Mouse (Mus musculus): ENCODE results near the gene Kcnk2. TPM values are rescaled to one million over a fixed set of nuclear protein-coding genes. Genes with fewer than 3 reads are reported as not detected.

The Kcnk2 gene
- not detected in 2 replicates for polyA plus RNA-seq (2012; ENCODE audit: insufficient read depth, insufficient read length, low replicate concordance, missing spikeins)

- no peaks in the 10 kb centered on the region for H3K4me1 ChIP-seq (ENCODE audit: control insufficient read depth, insufficient read depth, low read length)
- 57% methylated on average over 14 of the region's 14 CpGs for WGBS
- no peak within 1 kb of the TSS for H3K4me3 ChIP-seq (ENCODE audit: insufficient read depth, low read depth, low read length)
- no peak within 1 kb of the TSS for H3K27ac ChIP-seq (ENCODE audit: insufficient read depth, low read depth, low read length)
- TF ChIP-seq POLR2A (IDR thresholded peaks at IDR 0.05; ENCODE audit: insufficient read depth, low read depth, low read length) (no peak), CTCF (IDR thresholded peaks at IDR 0.05; ENCODE audit: insufficient read depth, low read depth, low read length) (no peak)
Measured at GRCm38 (mm10) chr1:189402223-189402943, at the start of gene Kcnk2. Kcnk2 (minus strand) TSS chr1:189402273.

GRCm38 (mm10) chr1:189440741-189441140, 38.7 kb upstream of the Kcnk2 start:
- no peak overlapping the region for H3K27ac ChIP-seq (ENCODE audit: insufficient read depth, low read depth, low read length)
- no peaks in the 10 kb centered on the region for H3K4me1 ChIP-seq (ENCODE audit: control insufficient read depth, insufficient read depth, low read length)
- H3K4me3 ChIP-seq (ENCODE audit: insufficient read depth, low read depth, low read length): no peak overlapping the region
- WGBS: 78% methylated on average over 9 of the region's 9 CpGs
- TF ChIP-seq POLR2A (IDR thresholded peaks at IDR 0.05; ENCODE audit: insufficient read depth, low read depth, low read length) (no peak), CTCF (IDR thresholded peaks at IDR 0.05; ENCODE audit: insufficient read depth, low read depth, low read length) (no peak)

GRCm38 (mm10) chr1:189437126-189437525, 35.1 kb upstream of the Kcnk2 start:
- Histone ChIP-seq H3K27ac (ENCODE audit: insufficient read depth, low read depth, low read length) (no peak overlapping the region), H3K4me3 (ENCODE audit: insufficient read depth, low read depth, low read length) (no peak overlapping the region), H3K4me1 (ENCODE audit: control insufficient read depth, insufficient read depth, low read length) (no peaks in the 10 kb centered on the region)
- 80% methylated on average over 5 of the region's 5 CpGs for WGBS
- no peak for TF ChIP-seq POLR2A (IDR thresholded peaks at IDR 0.05; ENCODE audit: insufficient read depth, low read depth, low read length)
- TF ChIP-seq CTCF (IDR thresholded peaks at IDR 0.05; ENCODE audit: insufficient read depth, low read depth, low read length): no peak

- no peak for TF ChIP-seq CTCF (IDR thresholded peaks at IDR 0.05; ENCODE audit: insufficient read depth, low read depth, low read length)
- TF ChIP-seq POLR2A (IDR thresholded peaks at IDR 0.05; ENCODE audit: insufficient read depth, low read depth, low read length): no peak
- WGBS: 88% methylated on average over 10 of the region's 10 CpGs
- Histone ChIP-seq H3K4me1 (ENCODE audit: control insufficient read depth, insufficient read depth, low read length) (peaks cover 2% of the 10 kb centered on the region; the same call in 1 of the 2 replicates), H3K4me3 (ENCODE audit: insufficient read depth, low read depth, low read length) (no peak overlapping the region), H3K27ac (ENCODE audit: insufficient read depth, low read depth, low read length) (no peak overlapping the region)
Measured at GRCm38 (mm10) chr1:189435452-189435851, 33.4 kb upstream of the Kcnk2 start.

- no peak overlapping the region for H3K27ac ChIP-seq (ENCODE audit: insufficient read depth, low read depth, low read length)
- no peak overlapping the region for H3K4me3 ChIP-seq (ENCODE audit: insufficient read depth, low read depth, low read length)
- TF ChIP-seq CTCF (IDR thresholded peaks at IDR 0.05; ENCODE audit: insufficient read depth, low read depth, low read length) (no peak), POLR2A (IDR thresholded peaks at IDR 0.05; ENCODE audit: insufficient read depth, low read depth, low read length) (no peak)
- 48% methylated on average over 5 of the region's 5 CpGs for WGBS
- peaks cover 2% of the 10 kb centered on the region; the same call in 1 of the 2 replicates for H3K4me1 ChIP-seq (ENCODE audit: control insufficient read depth, insufficient read depth, low read length)
Measured at GRCm38 (mm10) chr1:189431479-189431878, 29.4 kb upstream of the Kcnk2 start.

GRCm38 (mm10) chr1:189430534-189430933, 28.5 kb upstream of the Kcnk2 start:
- 68% methylated on average over 4 of the region's 4 CpGs for WGBS
- Histone ChIP-seq H3K27ac (ENCODE audit: insufficient read depth, low read depth, low read length) (no peak overlapping the region), H3K4me3 (ENCODE audit: insufficient read depth, low read depth, low read length) (no peak overlapping the region), H3K4me1 (ENCODE audit: control insufficient read depth, insufficient read depth, low read length) (peaks cover 2% of the 10 kb centered on the region; the same call in 1 of the 2 replicates)
- TF ChIP-seq POLR2A (IDR thresholded peaks at IDR 0.05; ENCODE audit: insufficient read depth, low read depth, low read length) (no peak), CTCF (IDR thresholded peaks at IDR 0.05; ENCODE audit: insufficient read depth, low read depth, low read length) (no peak)

GRCm38 (mm10) chr1:189429566-189429965, 27.5 kb upstream of the Kcnk2 start:
- Histone ChIP-seq H3K4me1 (ENCODE audit: control insufficient read depth, insufficient read depth, low read length) (peaks cover 2% of the 10 kb centered on the region; the same call in 1 of the 2 replicates), H3K27ac (ENCODE audit: insufficient read depth, low read depth, low read length) (no peak overlapping the region), H3K4me3 (ENCODE audit: insufficient read depth, low read depth, low read length) (no peak overlapping the region)
- TF ChIP-seq CTCF (IDR thresholded peaks at IDR 0.05; ENCODE audit: insufficient read depth, low read depth, low read length) (no peak), POLR2A (IDR thresholded peaks at IDR 0.05; ENCODE audit: insufficient read depth, low read depth, low read length) (no peak)
- 58% methylated on average over 10 of the region's 10 CpGs for WGBS

- Histone ChIP-seq H3K4me3 (ENCODE audit: insufficient read depth, low read depth, low read length) (no peak overlapping the region), H3K4me1 (ENCODE audit: control insufficient read depth, insufficient read depth, low read length) (peaks cover 2% of the 10 kb centered on the region; the same call in 1 of the 2 replicates), H3K27ac (ENCODE audit: insufficient read depth, low read depth, low read length) (no peak overlapping the region)
- WGBS: 80% methylated on average over 11 of the region's 11 CpGs
- TF ChIP-seq CTCF (IDR thresholded peaks at IDR 0.05; ENCODE audit: insufficient read depth, low read depth, low read length) (no peak), POLR2A (IDR thresholded peaks at IDR 0.05; ENCODE audit: insufficient read depth, low read depth, low read length) (no peak)
Measured at GRCm38 (mm10) chr1:189426252-189426651, 24.2 kb upstream of the Kcnk2 start.

- TF ChIP-seq CTCF (IDR thresholded peaks at IDR 0.05; ENCODE audit: insufficient read depth, low read depth, low read length): no peak
- no peak for TF ChIP-seq POLR2A (IDR thresholded peaks at IDR 0.05; ENCODE audit: insufficient read depth, low read depth, low read length)
- H3K4me1 ChIP-seq (ENCODE audit: control insufficient read depth, insufficient read depth, low read length): no peaks in the 10 kb centered on the region
- no peak overlapping the region for H3K4me3 ChIP-seq (ENCODE audit: insufficient read depth, low read depth, low read length)
- 42% methylated on average over 1 of the region's 1 CpGs for WGBS
- H3K27ac ChIP-seq (ENCODE audit: insufficient read depth, low read depth, low read length): no peak overlapping the region
Measured at GRCm38 (mm10) chr1:189419914-189420313, 17.8 kb upstream of the Kcnk2 start.
